Mouse (Mus musculus): ENCODE data around the gene Med25. TPM values are rescaled to one million over a fixed set of nuclear protein-coding genes. Genes with fewer than 3 reads are reported as not detected.

Med25 gene
- total RNA-seq (2014; fragmentation: Nextera tagmentation): 42.0 and 71.7 TPM in 2 replicates
- 12.1 and 18.1 TPM in 2 replicates for total RNA-seq (2017)

GRCm38 (mm10) chr7:44892276-44892921 is at the start of gene Med25:
Med25 (minus strand) TSS chr7:44892712.
- peak; percentile 51 for ATAC-seq (replicated peaks; ENCODE audit: low FRiP score, low TSS enrichment, poor library complexity, severe bottlenecking)

- no peak for ATAC-seq (replicated peaks; ENCODE audit: low FRiP score, low TSS enrichment, poor library complexity, severe bottlenecking)
Observed at GRCm38 (mm10) chr7:44938680-44939079, 46.2 kb upstream of the Med25 start.

- peak; percentile 92 for ATAC-seq (replicated peaks; ENCODE audit: low FRiP score, low TSS enrichment, poor library complexity, severe bottlenecking)
Observed at GRCm38 (mm10) chr7:44929204-44930151, 37.0 kb upstream of the Med25 start, which contains the start of gene Ap2a1. Ap2a1 (minus strand) TSS chr7:44929496.

- peak; percentile 24 for ATAC-seq (replicated peaks; ENCODE audit: low FRiP score, low TSS enrichment, poor library complexity, severe bottlenecking)
Observed at GRCm38 (mm10) chr7:44928570-44928969, 36.1 kb upstream of the Med25 start.

GRCm38 (mm10) chr7:44925468-44925867 is 33.0 kb upstream of the Med25 start:
- no peak for ATAC-seq (replicated peaks; ENCODE audit: low FRiP score, low TSS enrichment, poor library complexity, severe bottlenecking)

GRCm38 (mm10) chr7:44922530-44922929 is 30.0 kb upstream of the Med25 start:
- peak; percentile 77 for ATAC-seq (replicated peaks; ENCODE audit: low FRiP score, low TSS enrichment, poor library complexity, severe bottlenecking)

GRCm38 (mm10) chr7:44919127-44919526 is 26.6 kb upstream of the Med25 start:
- ATAC-seq (replicated peaks; ENCODE audit: low FRiP score, low TSS enrichment, poor library complexity, severe bottlenecking): no peak

- ATAC-seq (replicated peaks; ENCODE audit: low FRiP score, low TSS enrichment, poor library complexity, severe bottlenecking): no peak
Observed at GRCm38 (mm10) chr7:44918219-44918618, 25.7 kb upstream of the Med25 start.

GRCm38 (mm10) chr7:44916881-44917280 is 24.4 kb upstream of the Med25 start:
- no peak for ATAC-seq (replicated peaks; ENCODE audit: low FRiP score, low TSS enrichment, poor library complexity, severe bottlenecking)

GRCm38 (mm10) chr7:44916191-44916590 is 23.7 kb upstream of the Med25 start:
- ATAC-seq (replicated peaks; ENCODE audit: low FRiP score, low TSS enrichment, poor library complexity, severe bottlenecking): no peak

GRCm38 (mm10) chr7:44915314-44915713 is 22.8 kb upstream of the Med25 start:
- no peak for ATAC-seq (replicated peaks; ENCODE audit: low FRiP score, low TSS enrichment, poor library complexity, severe bottlenecking)

- ATAC-seq (replicated peaks; ENCODE audit: low FRiP score, low TSS enrichment, poor library complexity, severe bottlenecking): no peak
Observed at GRCm38 (mm10) chr7:44914396-44914795, 21.9 kb upstream of the Med25 start.

- no peak for ATAC-seq (replicated peaks; ENCODE audit: low FRiP score, low TSS enrichment, poor library complexity, severe bottlenecking)
Observed at GRCm38 (mm10) chr7:44908706-44909476, 16.4 kb upstream of the Med25 start.

GRCm38 (mm10) chr7:44905430-44905829 is 12.9 kb upstream of the Med25 start:
- ATAC-seq (replicated peaks; ENCODE audit: low FRiP score, low TSS enrichment, poor library complexity, severe bottlenecking): no peak

- peak; percentile 31 for ATAC-seq (replicated peaks; ENCODE audit: low FRiP score, low TSS enrichment, poor library complexity, severe bottlenecking)
Observed at GRCm38 (mm10) chr7:44901230-44901722, 8.8 kb upstream of the Med25 start.

GRCm38 (mm10) chr7:44900632-44901031 is 8.1 kb upstream of the Med25 start:
- ATAC-seq (replicated peaks; ENCODE audit: low FRiP score, low TSS enrichment, poor library complexity, severe bottlenecking): no peak

- no peak for ATAC-seq (replicated peaks; ENCODE audit: low FRiP score, low TSS enrichment, poor library complexity, severe bottlenecking)
Observed at GRCm38 (mm10) chr7:44898607-44899006, 6.1 kb upstream of the Med25 start.

GRCm38 (mm10) chr7:44896499-44896898 is 4.0 kb upstream of the Med25 start:
- ATAC-seq (replicated peaks; ENCODE audit: low FRiP score, low TSS enrichment, poor library complexity, severe bottlenecking): no peak

GRCm38 (mm10) chr7:44895593-44896434 is 3.3 kb upstream of the Med25 start, which contains the start of gene Fuz:
Fuz (plus strand) TSS chr7:44896079.
- peak; percentile 67 for ATAC-seq (replicated peaks; ENCODE audit: low FRiP score, low TSS enrichment, poor library complexity, severe bottlenecking)

All from megakaryocyte-erythroid progenitor cell, adult 5-6 weeks (primary cell).